Mouse (Mus musculus) heart, embryonic 12.5 days (tissue): Measurements from ENCODE around the gene Cx3cl1. TPM values are rescaled to one million over a fixed set of nuclear protein-coding genes. Genes with fewer than 3 reads are reported as not detected.

Experiments used
- ATAC-seq: fragments of 200-750 bp; cut with Nextera tagmentation; 2 replicates; pipeline ENCODE4 v1.8.0; 2017; ENCODE audit warnings: moderate TSS enrichment, moderate library complexity; ENCODE audit not compliant: insufficient number of reproducible peaks, low FRiP score
- H3K27ac ChIP-seq: fragments of 300-500 bp; sonication (generic); 2 replicates; pipeline ENCODE4 v1.5.1; 2016; ENCODE audit warnings: mild to moderate bottlenecking, moderate library complexity; ENCODE audit not compliant: poor library complexity, severe bottlenecking
- H3K27me3 ChIP-seq: fragments of 300-500 bp; sonication (generic); replicated peaks from 2 replicates; pipeline ENCODE4 v1.6.1; 2016; ENCODE audit warnings: mild to moderate bottlenecking, moderate library complexity
- H3K36me3 ChIP-seq: fragments of 300-500 bp; sonication (generic); 2 replicates; pipeline ENCODE4 v1.6.1; 2016; ENCODE audit warnings: mild to moderate bottlenecking, moderate library complexity
- H3K4me1 ChIP-seq: fragments of 300-500 bp; sonication (generic); replicated peaks from 2 replicates; pipeline ENCODE4 v1.6.1; 2016; ENCODE audit warnings: mild to moderate bottlenecking
- H3K4me2 ChIP-seq: fragments of 300-500 bp; sonication (generic); 2 replicates; pipeline ENCODE4 v1.6.1; 2016; ENCODE audit warnings: mild to moderate bottlenecking, moderate library complexity
- H3K4me3 ChIP-seq: fragments of 300-500 bp; sonication (generic); 2 replicates; pipeline ENCODE4 v1.5.1; 2016; ENCODE audit warnings: mild to moderate bottlenecking
- H3K9ac ChIP-seq: fragments of 300-500 bp; sonication (generic); 2 replicates; pipeline ENCODE4 v1.6.1; 2016; ENCODE audit warnings: mild to moderate bottlenecking, moderate library complexity
- H3K9me3 ChIP-seq: fragments of 300-500 bp; sonication (generic); replicated peaks from 2 replicates; pipeline ENCODE4 v1.6.1; 2016; ENCODE audit warnings: mild to moderate bottlenecking, moderate library complexity
- WGBS: fragments of 180-500 bp; shearing (Covaris S2); methylation state at CpG from one replicate; pipeline ENCODE4 v1.1.7; 2016; 5-methylcytosine and 5-hydroxymethylcytosine counted together
- polyA plus RNA-seq: library from polyadenylated mRNA; unstranded; fragments of >200 nt; fragmentation: Nextera tagmentation; extraction: Ambion mirVana; gene quantifications from 2 replicates; pipeline ENCODE4 v1.2.1, GENCODE M21; 2016

Cx3cl1 gene
- polyA plus RNA-seq, result 13.1 and 15.2 TPM in 2 replicates

DNA sequence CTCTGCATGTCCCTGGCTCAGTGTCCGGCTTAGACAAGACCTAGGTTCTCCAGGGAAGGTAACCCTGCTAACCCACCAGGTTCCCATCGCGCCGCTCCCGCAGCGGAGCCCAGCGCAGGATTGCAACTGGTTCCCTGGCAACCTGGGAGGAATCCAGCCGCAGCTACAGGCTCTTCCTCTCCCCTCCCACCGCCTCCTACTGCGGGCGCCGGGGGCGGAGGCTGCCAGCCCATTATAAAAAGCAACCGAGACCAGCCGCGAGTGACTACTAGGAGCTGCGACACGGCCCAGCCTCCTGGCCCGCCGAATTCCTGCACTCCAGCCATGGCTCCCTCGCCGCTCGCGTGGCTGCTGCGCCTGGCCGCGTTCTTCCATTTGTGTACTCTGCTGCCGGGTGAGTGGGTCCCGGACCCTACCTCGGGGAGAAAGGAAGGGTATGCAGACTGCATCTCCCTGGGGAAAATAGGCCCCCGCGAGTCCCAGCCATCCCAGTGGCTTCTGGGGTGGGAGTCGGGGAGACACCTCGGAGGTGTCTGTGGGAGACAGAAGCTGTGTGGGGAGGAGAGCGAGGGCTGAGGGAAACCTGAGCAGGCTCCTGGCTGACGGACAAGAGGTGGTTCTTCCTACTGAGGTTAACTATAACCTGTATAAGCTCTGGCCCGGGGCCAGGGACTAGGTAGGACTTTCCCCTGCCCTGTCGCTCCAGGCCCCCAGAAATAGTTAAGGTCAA is at the start of gene Cx3cl1:
Gene Cx3cl1, plus strand, starts transcription at position 69 of the 730 bp plus-strand sequence.
- Histone ChIP-seq H3K4me2 (peak within 1 kb of the TSS; percentile 86), H3K9ac (peak within 1 kb of the TSS; percentile 75), H3K27me3 (peaks cover 75% of the 10 kb centered on the region), H3K36me3 (no peaks in the 10 kb centered on the region), H3K4me1 (peaks cover 28% of the 10 kb centered on the region), H3K9me3 (no peaks in the 10 kb centered on the region), H3K27ac (no peak within 1 kb of the TSS), H3K4me3 (peak within 1 kb of the TSS; percentile 58)
- peak; percentile 69 for ATAC-seq
- under 1% methylated on average over 38 of the region's 38 CpGs for WGBS

DNA sequence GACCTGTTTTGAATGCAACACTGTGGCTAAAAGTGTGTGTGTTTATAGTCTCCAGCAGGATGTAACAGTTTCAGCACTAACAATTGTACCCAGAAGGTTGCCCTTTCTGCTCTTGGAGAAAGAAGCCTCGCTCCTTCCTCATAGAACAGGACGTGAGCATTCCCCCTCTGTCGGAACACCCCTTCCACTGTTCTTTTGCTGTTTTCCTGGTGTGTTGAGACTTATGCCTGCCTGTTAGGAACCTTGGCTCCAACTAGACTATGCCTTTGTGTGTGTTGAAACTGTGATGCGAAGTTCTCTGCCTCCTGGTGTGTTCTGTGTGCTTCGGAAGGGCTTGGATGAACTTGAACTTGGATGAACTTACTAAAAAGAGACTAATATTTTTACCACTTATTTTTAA is 45.8 kb upstream of the Cx3cl1 start:
- H3K9ac ChIP-seq, result no peak overlapping the region
- H3K9me3 ChIP-seq, result no peaks in the 10 kb centered on the region
- no peak overlapping the region for H3K4me3 ChIP-seq
- H3K4me2 ChIP-seq, result no peak overlapping the region
- no peaks in the 10 kb centered on the region for H3K27me3 ChIP-seq
- 82% methylated on average over 5 of the region's 5 CpGs for WGBS
- ATAC-seq, result no peak
- H3K4me1 ChIP-seq, result peaks cover 5% of the 10 kb centered on the region; the same call in 1 of the 2 replicates
- H3K36me3 ChIP-seq, result no peaks in the 10 kb centered on the region
- no peak overlapping the region for H3K27ac ChIP-seq

DNA sequence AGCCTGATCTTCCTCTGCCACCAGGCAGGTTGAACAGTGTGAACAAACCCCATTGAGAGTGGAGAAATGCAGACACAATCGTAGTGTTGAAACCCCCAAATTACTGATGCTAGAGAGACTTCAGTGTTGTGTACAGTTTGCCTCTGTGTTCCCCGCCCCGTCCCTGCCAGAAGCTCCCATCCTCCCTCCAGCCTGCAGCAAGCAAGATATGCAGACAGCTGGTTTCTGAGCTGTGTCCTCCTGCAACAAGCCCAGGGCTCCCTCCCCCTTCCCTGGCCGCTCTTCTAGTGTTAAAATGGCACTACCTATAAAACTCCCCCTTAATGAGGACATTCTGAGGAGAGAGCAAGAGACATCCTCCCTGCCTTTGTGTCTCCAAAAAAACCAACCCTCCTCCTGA is 42.5 kb upstream of the Cx3cl1 start:
- WGBS, result 52% methylated on average over 4 of the region's 4 CpGs
- Histone ChIP-seq H3K36me3 (no peaks in the 10 kb centered on the region), H3K27ac (no peak overlapping the region), H3K4me2 (no peak overlapping the region), H3K27me3 (no peaks in the 10 kb centered on the region), H3K4me1 (peaks cover 11% of the 10 kb centered on the region; the same call in 1 of the 2 replicates), H3K9ac (no peak overlapping the region), H3K9me3 (no peaks in the 10 kb centered on the region), H3K4me3 (no peak overlapping the region)
- ATAC-seq, result no peak

DNA sequence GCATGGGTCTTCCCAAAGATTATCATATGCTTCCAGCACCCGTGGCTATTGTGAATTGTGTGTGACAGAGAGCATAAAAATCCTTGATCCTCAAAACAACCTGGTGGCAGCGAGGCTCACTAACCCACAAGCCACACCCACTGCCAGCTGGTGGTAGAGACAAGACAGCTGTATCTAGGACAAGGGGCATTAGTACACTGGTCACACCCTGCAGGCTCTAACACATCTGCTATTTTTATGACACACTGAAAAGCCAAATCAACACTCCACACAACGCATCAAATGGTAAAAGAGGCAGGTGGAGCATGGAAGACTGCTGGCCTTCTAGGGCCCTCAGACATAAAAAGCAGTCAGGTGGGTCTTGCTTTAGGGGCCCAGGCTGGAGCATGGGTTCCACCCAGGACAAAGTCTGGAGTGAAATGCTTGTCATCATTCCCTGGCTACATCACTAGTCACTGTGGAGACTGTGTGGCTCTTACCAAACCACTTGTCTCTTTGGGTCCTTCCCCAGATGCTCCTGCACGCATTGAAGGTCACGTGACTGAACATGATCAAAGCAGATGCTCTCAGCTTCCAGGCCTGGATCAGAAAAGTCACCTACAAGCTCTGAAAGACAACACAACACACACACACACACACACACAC is 37.9 kb upstream of the Cx3cl1 start:
- Histone ChIP-seq H3K4me2 (no peak overlapping the region), H3K4me1 (peaks cover 21% of the 10 kb centered on the region; the same call in 1 of the 2 replicates), H3K4me3 (no peak overlapping the region), H3K27me3 (no peaks in the 10 kb centered on the region), H3K9me3 (no peaks in the 10 kb centered on the region), H3K27ac (peak overlapping the region; percentile 31; the same call in 1 of the 2 replicates), H3K9ac (no peak overlapping the region), H3K36me3 (no peaks in the 10 kb centered on the region)
- 56% methylated on average over 5 of the region's 5 CpGs for WGBS
- ATAC-seq, result peak; percentile 89

DNA sequence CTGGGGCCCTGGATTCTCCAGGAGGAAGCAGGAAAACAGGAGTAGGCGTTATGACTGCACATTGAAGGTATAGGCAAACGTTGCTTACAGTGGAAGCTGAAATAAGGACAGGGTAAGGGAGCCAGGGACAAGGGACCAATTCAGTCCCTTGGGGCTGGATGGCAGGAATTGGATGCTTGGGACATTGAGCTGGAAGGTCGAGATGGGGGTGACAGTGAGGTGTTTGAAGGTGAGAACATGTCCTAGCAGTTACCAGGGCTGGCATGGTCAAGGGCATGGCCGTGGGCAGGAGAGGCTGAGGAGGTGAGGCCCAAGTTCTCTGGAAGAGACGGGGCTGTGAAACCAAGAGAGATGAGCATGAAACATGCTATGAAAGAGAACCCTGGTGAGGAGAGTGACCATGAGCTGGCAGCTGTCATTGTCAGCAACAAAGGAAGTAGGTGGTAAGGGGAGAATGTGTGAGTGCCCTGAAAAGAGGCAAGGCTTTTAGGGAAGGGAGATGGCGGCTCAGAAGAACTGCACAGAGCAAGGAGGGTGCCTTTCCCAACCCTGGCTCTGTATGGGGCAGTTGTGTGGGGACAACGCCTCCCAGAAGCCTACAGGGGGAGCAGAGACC is 37.0 kb upstream of the Cx3cl1 start:
- peak overlapping the region; percentile 31; the same call in 1 of the 2 replicates for H3K27ac ChIP-seq
- no peak for ATAC-seq
- no peaks in the 10 kb centered on the region for H3K36me3 ChIP-seq
- no peak overlapping the region for H3K4me2 ChIP-seq
- H3K4me3 ChIP-seq, result no peak overlapping the region
- H3K4me1 ChIP-seq, result peaks cover 15% of the 10 kb centered on the region; the same call in 1 of the 2 replicates
- H3K9me3 ChIP-seq, result no peaks in the 10 kb centered on the region
- 77% methylated on average over 7 of the region's 7 CpGs for WGBS
- no peak overlapping the region for H3K9ac ChIP-seq
- H3K27me3 ChIP-seq, result no peaks in the 10 kb centered on the region

DNA sequence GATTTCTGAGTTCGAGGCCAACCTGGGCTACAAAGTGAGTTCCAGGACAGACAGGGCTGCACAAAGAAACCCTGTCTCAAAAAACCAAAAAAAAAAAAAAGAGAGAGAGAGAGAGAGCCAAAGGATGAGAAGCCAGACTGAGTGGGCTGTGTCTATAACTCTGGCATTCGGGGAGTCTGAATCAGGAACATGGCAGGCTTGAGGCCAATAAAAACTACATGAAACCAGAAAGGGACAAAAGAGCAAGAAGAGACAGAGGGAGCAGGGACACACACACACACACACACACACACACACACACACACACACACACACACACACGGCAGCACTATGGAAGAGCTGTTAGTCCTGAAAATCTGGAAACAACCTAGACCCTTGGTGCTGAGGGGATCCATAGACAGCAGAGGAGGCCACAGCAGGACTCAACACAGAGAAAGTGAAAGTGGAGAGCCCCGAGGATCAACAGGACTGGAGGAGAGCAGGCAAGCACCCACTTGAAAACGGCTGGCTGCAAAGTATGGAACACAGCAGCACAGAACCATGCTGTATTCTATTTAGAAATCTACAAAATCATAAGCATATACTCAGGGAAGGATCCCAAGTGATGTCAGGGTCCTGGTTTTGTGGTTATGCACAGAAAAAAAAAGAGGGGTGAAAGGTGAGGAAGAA is 36.2 kb upstream of the Cx3cl1 start:
- Histone ChIP-seq H3K4me1 (peaks cover 15% of the 10 kb centered on the region; the same call in 1 of the 2 replicates), H3K27me3 (no peaks in the 10 kb centered on the region), H3K9ac (0 out of 2 replicates have a peak overlapping the region, but pooled peaks have one; percentile 38), H3K4me3 (no peak overlapping the region), H3K4me2 (peak overlapping the region; percentile 51), H3K27ac (no peak overlapping the region), H3K9me3 (peaks cover under 1% of the 10 kb centered on the region), H3K36me3 (no peaks in the 10 kb centered on the region)
- no peak for ATAC-seq
- 48% methylated on average over 5 of the region's 5 CpGs for WGBS

DNA sequence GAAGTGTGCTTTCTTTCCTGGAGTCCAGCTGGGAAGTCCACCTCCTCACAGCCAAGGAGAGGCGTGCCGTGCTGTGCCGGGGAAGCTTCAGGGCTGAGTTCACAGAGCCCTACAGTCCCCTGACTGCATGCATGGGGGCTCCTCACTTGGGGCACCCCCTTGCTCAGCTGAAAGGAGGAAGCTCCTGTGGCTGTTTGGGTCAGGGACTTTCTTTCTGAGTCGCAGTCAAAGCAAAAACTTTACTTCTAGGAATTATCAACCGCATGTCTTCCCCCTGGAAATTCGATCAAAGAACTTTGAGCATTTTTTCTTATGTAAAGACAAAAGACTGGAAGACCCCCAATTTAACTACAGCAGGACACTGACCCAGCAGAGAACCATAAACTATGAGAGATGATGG is 32.0 kb upstream of the Cx3cl1 start:
- no peak overlapping the region for H3K9ac ChIP-seq
- H3K4me2 ChIP-seq, result no peak overlapping the region
- ATAC-seq, result no peak
- 81% methylated on average over 6 of the region's 6 CpGs for WGBS
- H3K27me3 ChIP-seq, result no peaks in the 10 kb centered on the region
- H3K4me3 ChIP-seq, result no peak overlapping the region
- peaks cover 4% of the 10 kb centered on the region; the same call in 1 of the 2 replicates for H3K4me1 ChIP-seq
- H3K9me3 ChIP-seq, result peaks cover 6% of the 10 kb centered on the region
- H3K36me3 ChIP-seq, result no peaks in the 10 kb centered on the region
- no peak overlapping the region for H3K27ac ChIP-seq

DNA sequence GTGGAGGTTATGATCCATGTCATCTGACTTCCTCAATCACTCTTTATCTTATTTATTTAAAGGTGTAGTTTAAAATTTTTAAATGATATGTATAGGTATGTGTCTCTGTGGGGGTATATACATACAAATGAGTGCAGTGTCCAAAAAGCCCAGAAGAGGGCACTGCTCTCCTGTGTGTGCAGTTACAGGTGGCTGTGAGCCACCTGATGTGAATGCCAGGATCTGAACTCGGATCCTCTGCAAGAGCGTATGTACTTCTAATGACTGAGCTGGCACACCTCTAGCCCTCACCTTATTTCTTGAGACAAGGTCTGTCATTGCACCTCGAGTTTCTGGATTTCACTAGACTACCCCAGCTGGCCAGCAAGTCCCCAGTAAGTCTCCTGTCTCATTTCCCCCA is 31.2 kb upstream of the Cx3cl1 start:
- H3K9me3 ChIP-seq, result peaks cover 6% of the 10 kb centered on the region

DNA sequence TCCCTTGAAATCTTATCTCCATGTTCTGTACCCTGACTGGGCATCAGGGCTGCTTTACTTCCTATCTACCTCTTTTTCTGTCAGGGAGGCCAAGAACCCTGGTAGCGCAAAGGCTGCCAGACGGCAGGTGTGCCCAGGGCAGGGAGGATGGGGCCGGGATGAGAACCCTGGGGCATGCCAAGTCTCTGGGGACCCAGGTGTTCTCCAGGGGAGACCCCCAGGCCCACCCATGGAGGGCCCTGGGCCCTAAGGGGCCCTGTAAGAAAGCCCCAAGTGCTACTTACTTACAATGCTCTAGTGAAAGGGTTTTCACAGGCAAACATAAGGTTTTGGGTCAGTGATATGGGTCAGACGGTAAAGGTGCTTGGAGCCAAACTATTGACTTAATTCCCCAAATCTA is 30.1 kb upstream of the Cx3cl1 start:
- H3K9me3 ChIP-seq, result peaks cover 6% of the 10 kb centered on the region
- 0 out of 2 replicates have a peak, but pooled peaks cover 2% of the 10 kb centered on the region for H3K27me3 ChIP-seq
- no peak overlapping the region for H3K4me2 ChIP-seq
- H3K4me1 ChIP-seq, result no peaks in the 10 kb centered on the region
- no peak overlapping the region for H3K9ac ChIP-seq
- no peak overlapping the region for H3K27ac ChIP-seq
- ATAC-seq, result no peak
- H3K4me3 ChIP-seq, result no peak overlapping the region
- 87% methylated on average over 4 of the region's 4 CpGs for WGBS
- no peaks in the 10 kb centered on the region for H3K36me3 ChIP-seq

More for the DNA sequence above, 31.2 kb upstream of the Cx3cl1 start:
- H3K9ac ChIP-seq, result no peak overlapping the region
- no peaks in the 10 kb centered on the region for H3K27me3 ChIP-seq
- H3K4me3 ChIP-seq, result no peak overlapping the region
- no peaks in the 10 kb centered on the region for H3K36me3 ChIP-seq
- H3K4me1 ChIP-seq, result peaks cover 3% of the 10 kb centered on the region; the same call in 1 of the 2 replicates
- H3K4me2 ChIP-seq, result no peak overlapping the region
- 86% methylated on average over 3 of the region's 3 CpGs for WGBS
- H3K27ac ChIP-seq, result no peak overlapping the region
- no peak for ATAC-seq

DNA sequence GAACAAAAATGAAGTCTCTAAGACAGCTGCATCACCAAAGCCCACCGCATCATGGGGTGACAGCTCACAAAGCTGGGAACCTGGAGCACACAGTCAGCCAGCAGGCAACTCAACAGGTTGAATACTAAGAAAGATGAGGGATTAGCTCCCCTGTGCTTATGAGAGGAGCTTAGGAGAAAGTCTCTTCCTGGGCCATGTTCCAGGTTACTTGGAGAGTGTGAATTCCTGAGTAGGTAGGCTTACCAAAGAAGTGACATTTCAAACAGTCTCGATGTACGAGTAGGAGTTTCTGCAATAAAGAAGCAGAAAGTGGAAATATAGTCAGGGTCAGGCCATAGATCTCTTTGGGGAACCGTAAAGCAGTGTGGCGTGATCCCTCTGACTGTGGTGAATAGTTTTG is 27.3 kb upstream of the Cx3cl1 start:
- WGBS, result 89% methylated on average over 5 of the region's 5 CpGs

More for the DNA sequence above, 27.3 kb upstream of the Cx3cl1 start:
- no peaks in the 10 kb centered on the region for H3K4me1 ChIP-seq
- H3K27me3 ChIP-seq, result peaks cover 11% of the 10 kb centered on the region; the same call in 1 of the 2 replicates
- no peak for ATAC-seq
- no peak overlapping the region for H3K27ac ChIP-seq
- no peak overlapping the region for H3K4me3 ChIP-seq
- no peak overlapping the region for H3K4me2 ChIP-seq
- peaks cover 6% of the 10 kb centered on the region for H3K9me3 ChIP-seq
- no peaks in the 10 kb centered on the region for H3K36me3 ChIP-seq
- no peak overlapping the region for H3K9ac ChIP-seq
